Mouse (Mus musculus): ENCODE data around the gene Erich6b. TPM values are rescaled to one million over a fixed set of nuclear protein-coding genes. Genes with fewer than 3 reads are reported as not detected.

Erich6b gene
- total RNA-seq (2023): not detected

DNA sequence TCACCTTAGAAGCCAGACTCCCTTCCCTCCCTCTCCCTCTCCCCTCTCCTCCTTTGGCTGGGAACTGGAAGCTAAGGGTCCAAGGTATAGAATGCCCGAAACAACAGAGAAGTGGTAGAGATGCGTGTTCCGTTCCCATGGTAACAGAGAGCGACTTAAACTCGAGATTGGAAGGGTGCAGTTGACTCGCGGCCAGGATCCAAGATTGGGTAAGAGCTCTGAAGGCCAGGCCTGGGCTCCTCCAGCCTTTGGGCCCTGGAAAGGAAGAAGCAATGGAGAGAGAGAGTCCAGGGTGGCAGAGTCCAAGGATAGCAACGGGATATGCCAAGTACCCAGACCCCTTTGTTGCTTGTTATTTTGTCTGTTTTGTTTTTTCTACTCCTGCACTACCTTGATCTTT is at the start of gene Erich6b:
Gene Erich6b (plus strand): TSS at position 180 of the 400 bp plus-strand sequence.

GRCm38 (mm10) chr14:75592978-75593377 is 49.1 kb upstream of the Erich6b start, which contains the start of gene Spert:
Gene Spert, minus strand, starts transcription at chr14:75593116.

Other genes with a start within 250 kb of the Erich6b start
- not detected for gene Siah3, start 186.3 kb upstream of the Erich6b start, total RNA-seq (2023)
- gene Spert, start 49.1 kb upstream of the Erich6b start, total RNA-seq (2023): not detected
- 10 to 100 TPM; 38.5 to 40.5 TPM for gene Cog3, start 112.3 kb downstream of the Erich6b start, total RNA-seq (2023)
- 10 to 100 TPM; 33.1 to 35.7 TPM for gene Slc25a30, start 144.8 kb downstream of the Erich6b start, total RNA-seq (2023)
- 1,000 to 10,000 TPM; 5,474 to 5,540 TPM for gene Tpt1, start 202.8 kb downstream of the Erich6b start, total RNA-seq (2023)